In the genomic region with DNA sequence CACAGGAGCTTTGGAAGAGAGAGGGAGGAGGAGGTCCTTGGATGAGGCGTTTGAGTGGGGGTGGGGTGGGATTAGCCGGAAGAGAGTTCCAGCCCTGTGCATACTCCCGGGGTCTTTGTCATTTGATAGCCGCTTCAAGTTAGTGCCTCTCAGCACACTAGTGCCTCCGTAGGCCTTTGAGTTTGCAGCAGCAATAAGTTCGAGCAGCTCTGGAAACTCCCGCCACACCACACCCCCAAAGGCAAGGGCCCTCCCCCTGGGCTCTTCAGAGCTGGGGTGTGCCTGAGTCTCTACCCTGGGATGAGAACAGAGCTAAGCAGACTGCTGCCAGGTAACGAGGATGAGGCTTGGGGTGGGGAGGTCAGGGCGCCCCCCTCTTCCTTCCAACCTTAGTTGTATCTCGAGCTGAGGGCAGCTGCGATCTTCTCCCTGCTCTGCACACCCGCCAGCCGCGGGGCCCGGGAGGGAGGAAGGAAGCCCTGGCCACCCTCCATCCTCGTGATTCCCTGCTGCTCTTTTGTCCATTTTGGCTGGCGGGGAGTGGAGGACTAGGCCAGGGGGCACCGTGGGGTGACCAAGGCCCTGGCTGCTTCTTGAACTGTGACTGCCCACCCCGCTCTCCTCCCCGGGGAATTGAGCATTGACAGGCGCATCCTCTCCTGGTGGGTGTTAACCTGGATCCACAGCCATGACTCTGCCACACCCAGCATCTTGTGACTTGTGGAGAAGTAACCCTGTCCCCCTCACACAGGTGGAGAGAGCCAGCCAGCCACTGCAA, we compare ENCODE assay signal across 8 mouse cellular contexts. TPM values are rescaled to one million over a fixed set of nuclear protein-coding genes. Genes with fewer than 3 reads are reported as not detected.
DNase-seq lines count a peak whose midpoint lies in the region; ATAC-seq lines count a peak whose summit lies in the region.

No protein-coding gene starts in this region.

- H3K36me3 ChIP-seq in embryonic facial prominence, embryonic 12.5 days = no peaks in the 10 kb centered on the region
- no peaks in the 10 kb centered on the region for H3K36me3 ChIP-seq in heart, embryonic 13.5 days
- H3K36me3 ChIP-seq in kidney, embryonic 14.5 days (ENCODE audit: control insufficient read depth, insufficient read depth, low read length) = no peaks in the 10 kb centered on the region

- peak overlapping the region; percentile 60 for H3K4me2 ChIP-seq in embryonic facial prominence, embryonic 12.5 days (replicated peaks)
- peak overlapping the region; percentile 75 for H3K4me2 ChIP-seq in heart, embryonic 13.5 days
- H3K4me2 ChIP-seq in kidney, embryonic 14.5 days (replicated peaks; ENCODE audit: low read depth, low read length) = peak overlapping the region; percentile 66

- no peaks in the 10 kb centered on the region for H3K27me3 ChIP-seq in embryonic facial prominence, embryonic 12.5 days
- H3K27me3 ChIP-seq in heart, embryonic 13.5 days (replicated peaks) = peaks cover 3% of the 10 kb centered on the region; the same call in 1 of the 2 replicates
- no peaks in the 10 kb centered on the region for H3K27me3 ChIP-seq in kidney, embryonic 14.5 days (ENCODE audit: control insufficient read depth, insufficient read depth, low read length)

- no peaks in the 10 kb centered on the region for H3K9me3 ChIP-seq in embryonic facial prominence, embryonic 12.5 days
- no peaks in the 10 kb centered on the region for H3K9me3 ChIP-seq in heart, embryonic 13.5 days
- no peaks in the 10 kb centered on the region for H3K9me3 ChIP-seq in kidney, embryonic 14.5 days (ENCODE audit: control insufficient read depth, low read length)

- WGBS in embryonic facial prominence, embryonic 12.5 days = 3% methylated on average over 18 of the region's 21 CpGs
- 5% methylated on average over 21 of the region's 21 CpGs for WGBS in heart, embryonic 13.5 days
- WGBS in kidney, embryonic 14.5 days = 4% methylated on average over 18 of the region's 21 CpGs

- peak overlapping the region; percentile 70 for H3K27ac ChIP-seq in embryonic facial prominence, embryonic 12.5 days
- no peak overlapping the region; the same call in 1 of the 2 replicates for H3K27ac ChIP-seq in heart, embryonic 13.5 days (replicated peaks)
- H3K27ac ChIP-seq in kidney, embryonic 14.5 days (ENCODE audit: low read depth, low read length) = peak overlapping the region; percentile 57; the same call in 1 of the 2 replicates

- H3K4me3 ChIP-seq in embryonic facial prominence, embryonic 12.5 days = peak overlapping the region; percentile 37
- H3K4me3 ChIP-seq in heart, embryonic 13.5 days = peak overlapping the region; percentile 51
- H3K4me3 ChIP-seq in kidney, embryonic 14.5 days (ENCODE audit: low read length) = peak overlapping the region; percentile 43

- peak; percentile 52 for DNase-seq in layer of hippocampus, adult 11-12 months (ENCODE audit: low spot score)
- DNase-seq in layer of hippocampus, postnatal 25 days (ENCODE audit: extremely low spot score in 1 of 2, low spot score in 1 of 2) = no peak
- DNase-seq in lung, postnatal 14 days = peak; percentile 43
- peak; percentile 37 for DNase-seq in ovary, postnatal 14 days (ENCODE audit: low spot score)
- DNase-seq in cerebellum, adult 11 months = no peak

- H3K4me1 ChIP-seq in embryonic facial prominence, embryonic 12.5 days = peaks cover 16% of the 10 kb centered on the region
- H3K4me1 ChIP-seq in heart, embryonic 13.5 days = peaks cover 14% of the 10 kb centered on the region
- H3K4me1 ChIP-seq in kidney, embryonic 14.5 days (ENCODE audit: control insufficient read depth, insufficient read depth, low read length) = peaks cover 15% of the 10 kb centered on the region

- peak overlapping the region; percentile 58 for H3K9ac ChIP-seq in embryonic facial prominence, embryonic 12.5 days
- peak overlapping the region; percentile 75 for H3K9ac ChIP-seq in heart, embryonic 13.5 days
- H3K9ac ChIP-seq in kidney, embryonic 14.5 days (ENCODE audit: low read depth, low read length) = peak overlapping the region; percentile 28

- peak; percentile 93 for ATAC-seq in embryonic facial prominence, embryonic 12.5 days (ENCODE audit: insufficient number of reproducible peaks, insufficient read depth, low FRiP score, low TSS enrichment)
- peak; percentile 19; the same call in 1 of the 2 replicates for ATAC-seq in heart, embryonic 13.5 days (ENCODE audit: extremely low read depth, insufficient number of reproducible peaks, low FRiP score, low TSS enrichment)
- ATAC-seq in kidney, embryonic 14.5 days (ENCODE audit: low FRiP score, low TSS enrichment) = peak; percentile 93

RNA-seq across cellular contexts. Expression of gene Hvcn1, which starts 3.2 kb away (rescaled TPM):
- total RNA-seq in layer of hippocampus, postnatal 25 days (2021) = 1 to 10 TPM; 3.2 to 3.6 TPM
- 11.7 and 13.0 TPM in 2 replicates for polyA plus RNA-seq in embryonic facial prominence, embryonic 12.5 days (2016; fragmentation: Nextera tagmentation; extraction: Ambion mirVana)
- polyA plus RNA-seq in heart, embryonic 13.5 days (2015; fragmentation: Nextera tagmentation; extraction: Ambion mirVana) = 1.9 and 2.7 TPM in 2 replicates
- 12.7 TPM in 2 replicates for polyA plus RNA-seq in kidney, embryonic 14.5 days (2014; fragmentation: Nextera tagmentation; extraction: Ambion mirVana)

RNA-seq across cellular contexts. Expression of gene Ppp1cc, which starts 51.7 kb away (rescaled TPM):
- 100 to 1,000 TPM; 208 to 211 TPM for total RNA-seq in layer of hippocampus, postnatal 25 days (2021)
- 307 and 312 TPM in 2 replicates for polyA plus RNA-seq in embryonic facial prominence, embryonic 12.5 days (2016; fragmentation: Nextera tagmentation; extraction: Ambion mirVana)
- 190 and 219 TPM in 2 replicates for polyA plus RNA-seq in heart, embryonic 13.5 days (2015; fragmentation: Nextera tagmentation; extraction: Ambion mirVana)
- polyA plus RNA-seq in kidney, embryonic 14.5 days (2014; fragmentation: Nextera tagmentation; extraction: Ambion mirVana) = 281 and 296 TPM in 2 replicates

RNA-seq across cellular contexts. Expression of gene Tctn1, which starts 54.5 kb away (rescaled TPM):
- 10 to 100 TPM; 11.8 to 12.3 TPM for total RNA-seq in layer of hippocampus, postnatal 25 days (2021)
- 5.9 and 6.5 TPM in 2 replicates for polyA plus RNA-seq in embryonic facial prominence, embryonic 12.5 days (2016; fragmentation: Nextera tagmentation; extraction: Ambion mirVana)
- polyA plus RNA-seq in heart, embryonic 13.5 days (2015; fragmentation: Nextera tagmentation; extraction: Ambion mirVana) = 2.5 and 2.8 TPM in 2 replicates
- 6.5 and 9.8 TPM in 2 replicates for polyA plus RNA-seq in kidney, embryonic 14.5 days (2014; fragmentation: Nextera tagmentation; extraction: Ambion mirVana)

Comparison
In these comparisons a context has a peak if more than half of its experiments do, and no peak if none do; other contexts are left out.
1. DNase-seq: peak in layer of hippocampus, adult 11-12 months (single experiment), lung, postnatal 14 days (single experiment) and ovary, postnatal 14 days (single experiment); none in layer of hippocampus, postnatal 25 days (0 of 2) and cerebellum, adult 11 months (single experiment).
2. ATAC-seq: peak in every context shown above with its lines; median percentile 93 in embryonic facial prominence, embryonic 12.5 days; 93 in kidney, embryonic 14.5 days; 19 in heart, embryonic 13.5 days.
3. Peak in every context shown above with its lines, with median percentiles within 50 percentile points of each other: H3K4me2 ChIP-seq, H3K4me3 ChIP-seq and H3K9ac ChIP-seq.